Mouse (Mus musculus) neural tube, embryonic 11.5 days (tissue): ENCODE measurements around the gene Plxdc1. TPM values are rescaled to one million over a fixed set of nuclear protein-coding genes. Genes with fewer than 3 reads are reported as not detected.
A peak's percentile ranks its signal among the peaks of the same experiment; 100 is the strongest.

Source experiments
- ATAC-seq: fragments of 200-750 bp; cut with Nextera tagmentation; 2 replicates; pipeline ENCODE4 v1.8.0; 2017; ENCODE audit warnings: moderate number of reproducible peaks, mild to moderate bottlenecking, moderate TSS enrichment, moderate library complexity; ENCODE audit not compliant: insufficient read depth, low FRiP score, low TSS enrichment
- DNase-seq: peaks from one replicate; pipeline ENCODE4 v3.0.0-alpha.2; 2015; ENCODE audit warnings: low spot score
- H3K27ac ChIP-seq: fragments of 300-500 bp; sonication (generic); 2 replicates; pipeline ENCODE4 v1.5.1; 2014; ENCODE audit warnings: low read depth, mild to moderate bottlenecking, low read length
- H3K27me3 ChIP-seq: fragments of 300-500 bp; sonication (generic); 2 replicates; pipeline ENCODE4 v1.6.1; 2014; ENCODE audit warnings: mild to moderate bottlenecking, low read length, mixed read lengths; ENCODE audit not compliant: control insufficient read depth, insufficient read depth
- H3K36me3 ChIP-seq: fragments of 300-500 bp; sonication (generic); 2 replicates; pipeline ENCODE4 v1.6.1; 2014; ENCODE audit warnings: mild to moderate bottlenecking, low read length, moderate library complexity, mixed read lengths; ENCODE audit not compliant: control insufficient read depth, insufficient read depth
- H3K4me1 ChIP-seq: fragments of 300-500 bp; sonication (generic); 2 replicates; pipeline ENCODE4 v1.6.1; 2014; ENCODE audit warnings: low read length, mixed read lengths; ENCODE audit not compliant: control insufficient read depth, insufficient read depth
- H3K4me2 ChIP-seq: fragments of 300-500 bp; sonication (generic); 2 replicates; pipeline ENCODE4 v1.6.1; 2014; ENCODE audit warnings: low read depth, mild to moderate bottlenecking, moderate library complexity
- H3K4me3 ChIP-seq: fragments of 300-500 bp; sonication (generic); 2 replicates; pipeline ENCODE4 v1.5.1; 2014; ENCODE audit warnings: low read depth, low read length
- H3K9ac ChIP-seq: fragments of 300-500 bp; sonication (generic); 2 replicates; pipeline ENCODE4 v1.6.1; 2014; ENCODE audit warnings: mild to moderate bottlenecking, low read length
- H3K9me3 ChIP-seq: fragments of 300-500 bp; sonication (generic); 2 replicates; pipeline ENCODE4 v1.6.1; 2016; ENCODE audit warnings: low read length; ENCODE audit not compliant: control insufficient read depth
- WGBS: fragments of 180-500 bp; shearing (Covaris S2); extraction: QIAGEN DNeasy Blood & Tissue Kit; methylation state at CpG from one replicate; pipeline ENCODE4 v1.1.7; 2014; 5-methylcytosine and 5-hydroxymethylcytosine counted together
- polyA plus RNA-seq: library from polyadenylated mRNA; unstranded; fragments of >200 nt; fragmentation: Nextera tagmentation; extraction: Ambion mirVana; gene quantifications from 2 replicates; pipeline ENCODE4 v1.2.1, GENCODE M21; 2014

Plxdc1 gene
- polyA plus RNA-seq, 1 experiment from 2014 or later, result not detected

GRCm38 (mm10) chr11:97987551-97988526, 1.6 kb upstream of the Plxdc1 start:
- H3K4me1 ChIP-seq, result peaks cover 4% of the 10 kb centered on the region; the same call in 1 of the 2 replicates
- peak overlapping the region; percentile 91 for H3K4me3 ChIP-seq
- peak overlapping the region; percentile 64 for H3K4me2 ChIP-seq
- ATAC-seq (peak; percentile 81), DNase-seq (peak; percentile 96)
- under 1% methylated on average over 42 of the region's 42 CpGs for WGBS
- peaks cover 30% of the 10 kb centered on the region for H3K27me3 ChIP-seq
- H3K9ac ChIP-seq, result peak overlapping the region; percentile 80
- H3K36me3 ChIP-seq, result no peaks in the 10 kb centered on the region
- peak overlapping the region; percentile 74; the same call in 1 of the 2 replicates for H3K27ac ChIP-seq
- H3K9me3 ChIP-seq, result no peaks in the 10 kb centered on the region

DNA sequence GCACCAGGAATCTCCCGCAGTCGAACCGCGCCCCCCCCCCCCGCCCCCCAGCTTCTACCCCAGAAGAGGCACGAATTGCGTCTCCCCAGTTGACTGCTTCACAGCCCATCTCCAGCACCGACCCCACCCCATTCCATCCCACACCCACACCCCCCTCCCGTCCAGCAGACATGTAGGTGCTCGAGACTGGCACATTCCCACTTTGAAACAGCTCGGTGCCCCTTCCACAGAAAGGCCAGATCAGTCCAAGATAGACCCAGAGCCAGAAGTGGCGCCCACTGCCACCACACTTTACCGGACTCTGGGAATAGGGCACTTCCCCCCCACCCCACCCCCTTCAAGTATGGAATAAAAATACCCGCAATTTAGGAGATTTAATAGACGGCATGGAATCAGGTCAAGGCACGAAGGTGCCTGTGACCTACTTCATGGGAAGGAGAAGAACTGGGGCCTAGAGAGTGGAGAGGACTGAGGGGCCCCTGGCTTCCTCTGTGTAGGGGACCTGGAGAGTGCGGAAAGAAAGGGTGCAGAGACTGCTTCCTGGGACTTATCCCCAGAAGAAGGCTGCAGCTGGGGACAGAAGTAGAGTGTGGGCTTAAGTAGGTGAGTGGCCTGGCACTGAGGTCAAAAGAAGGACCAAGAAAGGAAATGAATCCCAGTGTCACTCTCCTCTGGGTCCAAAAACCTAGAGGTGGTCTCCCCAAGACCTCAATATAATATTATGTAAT, 658 bp upstream of the Plxdc1 start:
- 33% methylated on average over 15 of the region's 17 CpGs for WGBS
- ATAC-seq, result no peak
- Histone ChIP-seq H3K4me3 (peak overlapping the region; percentile 91), H3K36me3 (no peaks in the 10 kb centered on the region), H3K9ac (no peak overlapping the region), H3K4me1 (peaks cover 4% of the 10 kb centered on the region; the same call in 1 of the 2 replicates), H3K4me2 (peak overlapping the region; percentile 75), H3K27me3 (peaks cover 30% of the 10 kb centered on the region), H3K9me3 (no peaks in the 10 kb centered on the region), H3K27ac (no peak overlapping the region)
- no peak for DNase-seq

DNA sequence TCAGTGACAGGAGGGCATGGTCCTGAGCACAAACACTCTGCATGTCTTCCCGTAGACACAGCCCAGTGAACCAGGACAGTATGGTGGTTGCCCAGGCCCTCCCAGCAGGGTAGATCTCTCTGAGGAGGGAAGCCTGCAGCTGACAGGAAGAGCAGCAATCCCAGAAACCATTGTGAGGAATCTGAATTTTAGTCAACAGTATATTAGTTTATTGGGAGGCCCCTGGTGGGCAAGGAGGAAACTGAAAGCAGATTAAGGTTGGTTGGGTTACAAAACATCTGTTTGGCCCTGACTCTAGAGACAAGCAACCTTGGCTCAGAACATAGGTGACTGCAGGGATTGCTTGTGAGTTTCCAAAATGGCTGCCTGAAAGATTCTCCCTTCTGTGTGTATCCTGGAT, 2.3 kb downstream of the Plxdc1 start:
- Histone ChIP-seq H3K4me1 (peaks cover 4% of the 10 kb centered on the region; the same call in 1 of the 2 replicates), H3K9me3 (no peaks in the 10 kb centered on the region), H3K36me3 (no peaks in the 10 kb centered on the region), H3K4me2 (no peak overlapping the region), H3K4me3 (no peak overlapping the region), H3K27ac (no peak overlapping the region), H3K9ac (no peak overlapping the region), H3K27me3 (peaks cover 30% of the 10 kb centered on the region)
- ATAC-seq (no peak), DNase-seq (no peak)
- 65% methylated on average over 1 of the region's 1 CpGs for WGBS

DNA sequence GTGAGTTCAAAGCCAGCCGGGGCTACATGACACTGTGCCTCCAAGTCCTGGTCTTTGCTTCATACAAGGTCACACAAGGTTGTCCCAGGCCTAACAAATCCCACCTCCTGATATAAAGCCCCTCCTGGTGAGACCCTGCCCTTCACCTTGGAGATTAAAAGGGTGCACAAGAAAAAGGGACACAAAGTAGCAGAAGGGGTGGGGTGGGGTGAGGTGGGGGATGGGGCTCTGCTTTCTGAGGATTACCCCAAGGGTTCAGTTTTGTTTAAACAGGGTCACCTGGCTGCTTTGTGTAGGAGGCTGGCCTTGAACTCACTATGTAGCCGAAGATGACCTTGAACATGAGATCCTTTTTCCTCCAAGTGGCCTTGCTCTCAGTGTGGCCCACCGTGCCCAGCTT, 2.7 kb downstream of the Plxdc1 start:
- Histone ChIP-seq H3K4me2 (no peak overlapping the region), H3K4me1 (peaks cover 4% of the 10 kb centered on the region; the same call in 1 of the 2 replicates), H3K4me3 (no peak overlapping the region), H3K27ac (no peak overlapping the region), H3K9ac (no peak overlapping the region), H3K36me3 (no peaks in the 10 kb centered on the region), H3K27me3 (peaks cover 30% of the 10 kb centered on the region), H3K9me3 (no peaks in the 10 kb centered on the region)
- no peak for DNase-seq
- no peak for ATAC-seq
- 88% methylated on average over 3 of the region's 3 CpGs for WGBS

- DNase-seq, result no peak
- Histone ChIP-seq H3K9me3 (no peaks in the 10 kb centered on the region), H3K9ac (no peak overlapping the region), H3K4me2 (no peak overlapping the region), H3K36me3 (no peaks in the 10 kb centered on the region), H3K27me3 (peaks cover 30% of the 10 kb centered on the region), H3K4me3 (no peak overlapping the region), H3K27ac (no peak overlapping the region), H3K4me1 (peaks cover 4% of the 10 kb centered on the region; the same call in 1 of the 2 replicates)
- 87% methylated on average over 9 of the region's 9 CpGs for WGBS
- no peak for ATAC-seq
These were observed 3.5 kb downstream of the Plxdc1 start for GRCm38 (mm10) chr11:97982721-97983120.

DNA sequence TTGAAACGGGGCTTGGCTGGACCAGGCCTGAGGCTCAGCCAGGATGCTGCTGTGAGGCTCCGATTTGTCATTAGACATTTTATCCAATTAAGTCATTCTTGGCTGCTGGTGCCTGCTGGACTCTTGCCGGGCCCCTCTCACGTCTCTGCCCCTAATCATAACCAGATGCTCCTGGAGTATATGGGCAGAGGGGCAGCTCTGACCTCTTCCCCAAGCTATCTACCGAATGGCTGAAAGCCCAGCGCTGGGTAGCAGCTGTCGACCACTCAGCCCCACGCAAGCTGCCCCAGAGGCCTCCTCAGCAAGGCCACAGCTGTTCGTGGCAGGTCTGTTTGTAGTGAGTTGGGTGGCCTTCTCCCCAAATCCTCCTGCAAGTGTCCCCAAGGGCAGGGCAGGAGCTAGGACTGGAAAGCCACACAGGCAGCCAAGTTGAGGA, 5.7 kb downstream of the Plxdc1 start:
- Histone ChIP-seq H3K4me3 (no peak overlapping the region), H3K27ac (no peak overlapping the region), H3K4me2 (no peak overlapping the region), H3K9ac (no peak overlapping the region), H3K27me3 (peaks cover 14% of the 10 kb centered on the region), H3K36me3 (no peaks in the 10 kb centered on the region), H3K4me1 (no peaks in the 10 kb centered on the region), H3K9me3 (no peaks in the 10 kb centered on the region)
- WGBS, result 63% methylated on average over 9 of the region's 9 CpGs
- DNase-seq (no peak), ATAC-seq (no peak)

DNA sequence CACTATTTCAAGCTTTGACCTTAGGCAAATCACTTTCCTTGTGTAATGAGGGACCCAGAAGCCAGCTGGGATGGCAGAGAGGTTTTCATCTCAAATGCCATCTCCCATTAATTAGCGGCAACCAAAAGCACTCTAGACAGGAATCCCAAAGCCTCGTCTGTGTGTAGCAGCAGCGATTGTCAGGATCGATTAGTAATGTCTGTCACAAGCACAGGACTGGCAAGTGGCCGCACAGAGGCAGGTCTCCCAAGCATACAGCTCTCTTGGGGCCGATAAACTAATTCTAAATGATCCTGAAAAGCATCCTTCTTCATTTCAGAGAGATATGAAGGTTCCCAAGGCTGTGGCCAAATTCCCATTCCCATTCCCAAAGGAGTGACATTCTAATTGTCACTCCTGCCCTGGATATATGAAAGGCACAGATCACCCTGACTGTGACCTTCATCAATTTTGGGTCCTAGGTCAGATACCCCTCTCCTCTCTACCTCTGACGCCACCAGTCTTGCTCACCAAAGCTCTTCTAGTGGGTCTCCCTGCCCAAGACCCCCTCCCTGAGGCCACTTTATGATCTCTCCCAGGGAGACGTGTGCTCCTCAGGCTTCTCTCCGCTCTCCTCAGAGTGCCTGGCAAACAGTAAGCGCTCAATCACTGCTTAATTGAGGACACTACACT, 6.3 kb downstream of the Plxdc1 start:
- H3K36me3 ChIP-seq, result no peaks in the 10 kb centered on the region
- no peaks in the 10 kb centered on the region for H3K9me3 ChIP-seq
- no peaks in the 10 kb centered on the region for H3K4me1 ChIP-seq
- DNase-seq (no peak), ATAC-seq (no peak)
- no peak overlapping the region for H3K27ac ChIP-seq
- no peak overlapping the region for H3K4me2 ChIP-seq
- H3K4me3 ChIP-seq, result no peak overlapping the region
- WGBS, result 71% methylated on average over 10 of the region's 10 CpGs
- peaks cover 8% of the 10 kb centered on the region; the same call in 1 of the 2 replicates for H3K27me3 ChIP-seq
- no peak overlapping the region for H3K9ac ChIP-seq

- 88% methylated on average over 13 of the region's 13 CpGs for WGBS
- no peaks in the 10 kb centered on the region for H3K36me3 ChIP-seq
- ATAC-seq, result no peak
- no peaks in the 10 kb centered on the region for H3K27me3 ChIP-seq
- no peak for DNase-seq
- H3K4me3 ChIP-seq, result no peak overlapping the region
- no peak overlapping the region for H3K4me2 ChIP-seq
- H3K9me3 ChIP-seq, result no peaks in the 10 kb centered on the region
- no peaks in the 10 kb centered on the region for H3K4me1 ChIP-seq
- no peak overlapping the region for H3K27ac ChIP-seq
- H3K9ac ChIP-seq, result no peak overlapping the region
These were observed 7.9 kb downstream of the Plxdc1 start for GRCm38 (mm10) chr11:97978392-97978791.
